Mouse (Mus musculus): ENCODE results near the gene Susd2.
A peak's percentile ranks its signal among the peaks of the same experiment; 100 is the strongest.

The Susd2 gene

DNA sequence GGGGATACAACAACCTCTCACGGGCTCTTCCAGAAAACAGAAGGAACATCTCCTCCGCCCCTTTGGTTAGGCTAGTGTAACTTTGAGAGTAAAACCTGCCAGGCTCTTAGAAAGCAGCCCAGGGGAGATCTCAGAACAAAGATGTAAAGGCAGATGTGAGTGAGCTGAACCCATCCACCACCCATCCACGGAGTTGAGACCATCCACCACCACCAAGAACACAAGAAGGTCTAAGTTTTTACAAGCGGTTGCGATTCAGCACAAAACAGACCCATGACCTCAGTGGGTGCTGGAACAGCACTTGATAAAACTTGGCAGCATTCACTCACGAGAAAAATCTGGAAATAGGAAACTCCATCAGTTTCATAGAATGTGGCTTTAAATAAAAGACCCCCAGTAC, 17.9 kb downstream of the Susd2 start:
- DNase-seq (ENCODE audit: low spot score in 2 of 2): no peak

- no peak for DNase-seq (ENCODE audit: low spot score in 2 of 2)
Measured at GRCm38 (mm10) chr10:75620818-75621217, 23.0 kb downstream of the Susd2 start.

- no peak for DNase-seq (ENCODE audit: low spot score in 2 of 2)
Measured at GRCm38 (mm10) chr10:75616044-75616443, 27.8 kb downstream of the Susd2 start.

GRCm38 (mm10) chr10:75610486-75610885, 33.3 kb downstream of the Susd2 start:
- no peak for DNase-seq (ENCODE audit: low spot score in 2 of 2)

GRCm38 (mm10) chr10:75608975-75609374, 34.8 kb downstream of the Susd2 start:
- DNase-seq (ENCODE audit: low spot score in 2 of 2): no peak

- no peak for DNase-seq (ENCODE audit: low spot score in 2 of 2)
Measured at GRCm38 (mm10) chr10:75607253-75607652, 36.6 kb downstream of the Susd2 start.

DNA sequence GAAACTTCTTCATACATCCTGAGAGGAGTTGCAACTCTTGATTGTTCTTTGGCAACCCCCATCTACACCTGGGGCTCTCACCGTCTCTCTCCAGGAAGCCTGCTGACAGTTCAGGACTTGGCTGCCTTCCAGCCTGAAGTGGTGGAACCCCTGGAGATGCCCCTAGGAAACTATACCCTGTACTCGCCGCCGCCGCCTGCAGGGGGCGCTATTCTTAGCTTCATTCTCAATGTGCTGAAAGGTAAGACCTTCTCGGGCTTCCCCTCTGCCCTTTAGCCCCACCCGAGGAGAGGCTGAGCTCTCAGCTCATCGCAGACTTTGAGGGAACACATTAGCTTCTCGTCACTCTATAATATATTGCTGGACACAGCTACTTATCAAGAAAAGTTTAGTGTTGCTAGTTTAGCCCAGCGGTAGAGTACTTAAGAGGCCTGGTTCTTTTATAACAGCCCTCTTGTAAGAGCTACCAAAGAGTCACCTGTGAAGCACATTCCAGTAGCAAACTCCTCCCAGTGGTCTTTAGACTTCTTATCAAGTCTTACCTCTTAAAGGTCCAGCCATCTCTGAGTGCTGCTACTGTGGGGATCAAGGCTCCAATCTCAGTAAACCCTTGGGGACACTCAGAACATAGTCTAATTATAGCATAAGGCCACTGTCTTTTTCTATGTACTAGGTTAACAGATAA, 38.5 kb downstream of the Susd2 start:
- DNase-seq (ENCODE audit: low spot score in 2 of 2): peak in 1 of 2 experiments; percentile 76

DNA sequence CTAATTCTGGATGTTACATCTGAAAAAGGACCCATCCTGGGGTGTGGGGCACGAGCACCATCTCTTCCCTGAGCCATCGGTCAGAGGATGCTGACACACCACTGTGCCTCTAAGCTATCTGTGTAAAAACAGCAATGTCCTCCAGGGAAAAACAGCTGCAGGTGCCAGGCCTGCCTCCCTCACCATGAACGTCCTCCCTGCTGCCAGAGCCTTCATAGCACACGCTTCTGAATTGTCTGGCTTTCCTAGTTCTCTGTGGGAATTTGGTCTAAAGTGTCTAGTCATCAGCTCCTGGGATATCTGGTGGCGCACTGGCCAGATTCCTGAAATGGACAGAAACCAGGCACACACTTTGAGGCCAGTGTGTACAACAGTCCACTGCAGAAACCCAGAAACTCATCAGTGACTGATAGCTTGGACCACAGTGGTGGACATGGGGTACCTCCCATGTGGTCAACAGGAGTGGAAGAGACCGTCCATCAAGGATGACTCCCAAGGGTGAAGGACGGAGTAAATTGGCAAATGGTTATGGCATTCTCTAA, 43.5 kb downstream of the Susd2 start:
- DNase-seq (ENCODE audit: low spot score in 2 of 2): no peak

DNA sequence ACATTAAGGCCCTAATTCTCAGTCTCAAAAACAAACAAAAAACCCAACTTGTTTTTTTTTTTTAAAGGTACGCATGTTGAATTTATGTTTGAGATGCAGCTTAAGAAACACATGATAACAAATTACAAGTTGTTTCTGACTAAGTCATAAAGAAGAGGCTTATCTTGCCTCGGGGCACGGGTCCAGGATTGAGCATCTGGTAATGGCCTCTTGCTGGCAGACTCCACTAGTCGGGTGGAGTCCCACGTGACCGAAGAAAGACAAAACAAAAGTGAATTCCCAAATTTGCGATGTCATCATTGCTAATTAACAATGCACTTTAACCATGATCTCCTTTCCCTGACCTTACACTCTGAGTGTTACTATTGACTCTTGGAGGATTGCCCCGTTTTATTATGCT, 47.8 kb downstream of the Susd2 start:
- no peak for DNase-seq (ENCODE audit: low spot score in 2 of 2)

- no peak for DNase-seq (ENCODE audit: low spot score in 2 of 2)
Measured at GRCm38 (mm10) chr10:75592585-75592984, 51.2 kb downstream of the Susd2 start.

- DNase-seq (ENCODE audit: low spot score in 2 of 2): peak; percentile 74 to 82
Measured at GRCm38 (mm10) chr10:75591211-75591894, 52.5 kb downstream of the Susd2 start.

- no peak for DNase-seq (ENCODE audit: low spot score in 2 of 2)
Measured at GRCm38 (mm10) chr10:75589651-75590050, 54.2 kb downstream of the Susd2 start.

DNA sequence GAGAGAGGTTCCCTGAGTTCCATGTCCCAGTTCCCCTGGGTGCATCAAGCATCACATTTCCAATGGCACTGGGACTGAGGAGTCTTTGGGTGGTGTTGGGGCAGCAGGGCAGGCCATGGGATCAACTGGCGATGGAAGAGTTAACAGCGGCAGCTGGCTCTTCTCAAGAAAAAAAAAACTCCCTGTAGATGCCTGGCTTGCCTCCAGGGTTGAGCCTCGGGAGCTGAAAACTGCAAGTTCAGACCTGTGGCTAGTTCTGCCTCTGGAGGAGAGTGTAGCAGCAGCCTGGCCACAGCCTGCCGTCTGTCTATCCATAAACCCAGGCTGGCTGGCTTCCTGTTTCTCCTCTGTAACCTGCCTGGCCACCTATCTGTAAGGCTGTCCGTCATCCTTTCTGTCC, 54.7 kb downstream of the Susd2 start, which contains the start of gene Ggt5:
Gene Ggt5 (plus strand): TSS at position 212 of the 400 bp plus-strand sequence.
- DNase-seq (ENCODE audit: low spot score in 2 of 2): no peak

DNA sequence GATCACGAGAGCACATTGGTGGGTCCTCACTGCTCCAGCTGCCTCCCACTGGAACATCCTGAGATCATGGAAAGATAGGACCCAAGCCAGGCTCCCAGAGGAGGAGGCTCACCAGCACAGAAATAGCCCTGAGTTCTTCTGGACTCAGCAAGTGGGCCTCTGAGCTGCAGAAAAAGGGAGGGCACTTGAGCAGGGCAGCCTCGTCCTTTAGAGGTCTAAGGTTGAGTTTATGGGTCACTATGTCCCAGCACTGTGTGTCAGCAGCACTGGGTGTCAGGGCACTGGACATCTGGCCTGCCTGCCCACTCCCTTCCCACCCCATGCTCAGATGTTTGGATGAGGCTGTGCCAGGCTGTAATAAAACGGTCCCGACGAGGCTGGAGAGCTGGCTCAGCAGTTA, 55.5 kb downstream of the Susd2 start:
- no peak for DNase-seq (ENCODE audit: low spot score in 2 of 2)

GRCm38 (mm10) chr10:75587781-75588180, 56.0 kb downstream of the Susd2 start:
- DNase-seq (ENCODE audit: low spot score in 2 of 2): no peak

Data from spleen, postnatal 4 days (tissue).